Mouse (Mus musculus) brain, embryonic 18.5 days (tissue): Measurements from ENCODE around the gene Cdkl3.

Experiments used
- DNase-seq: peaks from one replicate; pipeline ENCODE4 v3.0.0-alpha.2; 2012; ENCODE audit warnings: low read depth, low spot score

Gene Cdkl3

GRCm38 (mm10) chr11:52011541-52011940 is 7.5 kb downstream of the Cdkl3 start:
- no peak for DNase-seq

GRCm38 (mm10) chr11:52018217-52018616 is 14.2 kb downstream of the Cdkl3 start:
- DNase-seq: no peak

GRCm38 (mm10) chr11:52032356-52032755 is 28.3 kb downstream of the Cdkl3 start:
- no peak for DNase-seq

GRCm38 (mm10) chr11:52033953-52034352 is 29.9 kb downstream of the Cdkl3 start:
- DNase-seq: no peak

GRCm38 (mm10) chr11:52035905-52036304 is 31.9 kb downstream of the Cdkl3 start:
- no peak for DNase-seq

- DNase-seq: no peak
Observed at GRCm38 (mm10) chr11:52037659-52038058, 33.6 kb downstream of the Cdkl3 start.

- no peak for DNase-seq
Observed at GRCm38 (mm10) chr11:52043224-52043623, 39.2 kb downstream of the Cdkl3 start.

GRCm38 (mm10) chr11:52044156-52044555 is 40.1 kb downstream of the Cdkl3 start:
- DNase-seq: no peak

- no peak for DNase-seq
Observed at GRCm38 (mm10) chr11:52046446-52047165, 42.6 kb downstream of the Cdkl3 start.

GRCm38 (mm10) chr11:52053371-52053770 is 49.4 kb downstream of the Cdkl3 start:
- no peak for DNase-seq

- no peak for DNase-seq
Observed at GRCm38 (mm10) chr11:52054728-52055127, 50.7 kb downstream of the Cdkl3 start.

GRCm38 (mm10) chr11:52056198-52056597 is 52.2 kb downstream of the Cdkl3 start:
- DNase-seq: no peak

- no peak for DNase-seq
Observed at GRCm38 (mm10) chr11:52059001-52059400, 55.0 kb downstream of the Cdkl3 start.

- no peak for DNase-seq
Observed at GRCm38 (mm10) chr11:52060315-52060714, 56.3 kb downstream of the Cdkl3 start.

- no peak for DNase-seq
Observed at GRCm38 (mm10) chr11:52062406-52062805, 58.4 kb downstream of the Cdkl3 start.

- DNase-seq: no peak
Observed at GRCm38 (mm10) chr11:52064398-52064797, 60.4 kb downstream of the Cdkl3 start.

GRCm38 (mm10) chr11:52065841-52066240 is 61.8 kb downstream of the Cdkl3 start:
- no peak for DNase-seq

GRCm38 (mm10) chr11:52071768-52072167 is 67.7 kb downstream of the Cdkl3 start:
- no peak for DNase-seq

- DNase-seq: no peak
Observed at GRCm38 (mm10) chr11:52073528-52074170, 69.6 kb downstream of the Cdkl3 start.

GRCm38 (mm10) chr11:52074626-52075470 is 70.8 kb downstream of the Cdkl3 start:
- no peak for DNase-seq

- DNase-seq: no peak
Observed at GRCm38 (mm10) chr11:52075794-52076633, 72.0 kb downstream of the Cdkl3 start.
